Mouse (Mus musculus) E14TG2a.4 (cell line): ENCODE measurements around the gene Auts2.

Source experiments
- CTCF ChIP-seq: conservative IDR thresholded peaks from 2 replicates; pipeline ENCODE4 v1.5.1; 2014; ENCODE audit warnings: low read length
- POU5F1 ChIP-seq: IDR thresholded peaks from 2 replicates; pipeline ENCODE4 v1.6.1; 2014; ENCODE audit warnings: low read length, borderline replicate concordance

GRCm38 (mm10) chr5:131601934-131602692 is 941.0 kb downstream of the Auts2 start:
- no peak for TF ChIP-seq CTCF
- no peak for TF ChIP-seq POU5F1
